In genomic region chr4:117131890-117132793, GRCm38 (mm10) we compare ENCODE assay signal across 8 mouse cellular contexts. TPM values are rescaled to one million over a fixed set of nuclear protein-coding genes. Genes with fewer than 3 reads are reported as not detected.
DNase-seq lines count a peak whose midpoint lies in the region; ATAC-seq and TF ChIP-seq lines count a peak whose summit lies in the region.

No protein-coding gene starts in this region.

- no peak for TF ChIP-seq CTCF in E14TG2a.4 (conservative IDR thresholded peaks at IDR 0.05; ENCODE audit: low read length)

- H3K4me2 ChIP-seq in forebrain, embryonic 15.5 days (replicated peaks) = peak overlapping the region; percentile 66

- 4% methylated on average over 7 of the region's 7 CpGs for WGBS in forebrain, embryonic 15.5 days

- peaks cover 11% of the 10 kb centered on the region for H3K27me3 ChIP-seq in E14TG2a.4 (ENCODE audit: insufficient read depth, low read length)
- H3K27me3 ChIP-seq in forebrain, embryonic 15.5 days = 0 out of 2 replicates have a peak, but pooled peaks cover 8% of the 10 kb centered on the region

- H3K9me3 ChIP-seq in E14TG2a.4 (ENCODE audit: low read length) = no peaks in the 10 kb centered on the region
- no peaks in the 10 kb centered on the region for H3K9me3 ChIP-seq in forebrain, embryonic 15.5 days

- peak overlapping the region; percentile 91 for H3K4me3 ChIP-seq in E14TG2a.4 (replicated peaks; ENCODE audit: low read length)
- peak overlapping the region; percentile 77 for H3K4me3 ChIP-seq in forebrain, embryonic 15.5 days

- H3K27ac ChIP-seq in forebrain, embryonic 15.5 days (replicated peaks) = no peak overlapping the region

- ATAC-seq in forebrain, embryonic 15.5 days (replicated peaks) = peak; percentile 12; the same call in 1 of the 2 replicates

- peak overlapping the region; percentile 74 for H3K9ac ChIP-seq in forebrain, embryonic 15.5 days (replicated peaks)

- H3K4me1 ChIP-seq in E14TG2a.4 (replicated peaks; ENCODE audit: low read depth, low read length) = peaks cover 92% of the 10 kb centered on the region
- H3K4me1 ChIP-seq in forebrain, embryonic 15.5 days = peaks cover 29% of the 10 kb centered on the region

- peak; percentile 61 to 79 for DNase-seq in cerebellum, postnatal 10 days
- no peak for DNase-seq in cerebellum, adult 8-10 months
- peak; percentile 55 to 78 for DNase-seq in lung, postnatal 4 days
- no peak for DNase-seq in thymus, postnatal 36 days
- DNase-seq in adrenal gland, postnatal 36 days = no peak
- DNase-seq in right cerebral cortex, postnatal 4 days = no peak

- H3K36me3 ChIP-seq in E14TG2a.4 (ENCODE audit: insufficient read depth, low read length) = peaks cover 53% of the 10 kb centered on the region
- H3K36me3 ChIP-seq in forebrain, embryonic 15.5 days = no peaks in the 10 kb centered on the region

RNA-seq across cellular contexts. Expression of gene Plk3, which starts 1.6 kb away (rescaled TPM):
- polyA plus RNA-seq in forebrain, embryonic 15.5 days (2015; fragmentation: Nextera tagmentation; extraction: Ambion mirVana) = 8.6 and 8.8 TPM in 2 replicates
- total RNA-seq in adrenal gland, postnatal 36 days (2021) = 10 to 100 TPM; 12.8 to 44.6 TPM

RNA-seq across cellular contexts. Expression of gene Tctex1d4, which starts 5.5 kb away (rescaled TPM):
- polyA plus RNA-seq in forebrain, embryonic 15.5 days (2015; fragmentation: Nextera tagmentation; extraction: Ambion mirVana) = 0.37 TPM in 1 of 2 replicates, not detected in the other
- not detected for total RNA-seq in adrenal gland, postnatal 36 days (2021)

RNA-seq across cellular contexts. Expression of gene Btbd19, which starts 6.6 kb away (rescaled TPM):
- 4.4 and 4.6 TPM in 2 replicates for polyA plus RNA-seq in forebrain, embryonic 15.5 days (2015; fragmentation: Nextera tagmentation; extraction: Ambion mirVana)
- 1 to 10 TPM; 7.0 to 7.9 TPM for total RNA-seq in adrenal gland, postnatal 36 days (2021)

RNA-seq across cellular contexts. Expression of gene Rps8, which starts 23.9 kb away (rescaled TPM):
- polyA plus RNA-seq in forebrain, embryonic 15.5 days (2015; fragmentation: Nextera tagmentation; extraction: Ambion mirVana) = 478 and 525 TPM in 2 replicates
- 1,000 to 10,000 TPM; 1,017 to 1,149 TPM for total RNA-seq in adrenal gland, postnatal 36 days (2021)

RNA-seq across cellular contexts. Expression of gene Ptch2, which starts 36.3 kb away (rescaled TPM):
- 3.6 and 3.8 TPM in 2 replicates for polyA plus RNA-seq in forebrain, embryonic 15.5 days (2015; fragmentation: Nextera tagmentation; extraction: Ambion mirVana)
- 1 to 10 TPM; 3.5 to 4.5 TPM for total RNA-seq in adrenal gland, postnatal 36 days (2021)

Comparison
In these comparisons a context has a peak if more than half of its experiments do, and no peak if none do; other contexts are left out.
1. DNase-seq: peak in cerebellum, postnatal 10 days (2 of 2) and lung, postnatal 4 days (2 of 2); none in cerebellum, adult 8-10 months (single experiment), thymus, postnatal 36 days (0 of 2), adrenal gland, postnatal 36 days (0 of 2) and right cerebral cortex, postnatal 4 days (single experiment).